Mouse (Mus musculus) thymus, adult 2 months (tissue): ENCODE results near the gene H2-Ab1. TPM values are rescaled to one million over a fixed set of nuclear protein-coding genes. Genes with fewer than 3 reads are reported as not detected.

Experiments
- DNase-seq: peaks from one replicate; pipeline ENCODE4 v3.0.0; 2021
- H3K27ac ChIP-seq: fragments of 200-500 bp; 2 replicates; pipeline ENCODE4 v1.5.1; 2012; ENCODE audit warnings: low read length, control low read depth; ENCODE audit not compliant: control insufficient read depth, insufficient read depth
- H3K27me3 ChIP-seq: fragments of 200-500 bp; 2 replicates; pipeline ENCODE4 v1.6.1; 2012; ENCODE audit warnings: mild to moderate bottlenecking, low read length, moderate library complexity, mixed read lengths; ENCODE audit not compliant: control insufficient read depth, insufficient read depth
- H3K36me3 ChIP-seq: fragments of 200-500 bp; 2 replicates; pipeline ENCODE4 v1.6.1; 2012; ENCODE audit warnings: mild to moderate bottlenecking, low read length, moderate library complexity; ENCODE audit not compliant: control insufficient read depth, insufficient read depth
- H3K4me1 ChIP-seq: fragments of 200-500 bp; replicated peaks from 2 replicates; pipeline ENCODE4 v1.6.1; 2012; ENCODE audit warnings: low read length; ENCODE audit not compliant: control insufficient read depth, insufficient read depth
- H3K4me3 ChIP-seq: fragments of 200-500 bp; 2 replicates; pipeline ENCODE4 v1.5.1; 2012; ENCODE audit warnings: mild to moderate bottlenecking, low read length, control low read depth, moderate library complexity; ENCODE audit not compliant: control insufficient read depth, insufficient read depth
- CTCF ChIP-seq: fragments of 200-500 bp; IDR thresholded peaks from 2 replicates; pipeline ENCODE4 v1.5.1; 2012; ENCODE audit warnings: mild to moderate bottlenecking, control low read depth, low read length, moderate library complexity, borderline replicate concordance; ENCODE audit not compliant: control insufficient read depth, poor library complexity, insufficient read depth; ENCODE audit errors: extremely low read depth
- POLR2A ChIP-seq: fragments of 200-500 bp; IDR thresholded peaks from 2 replicates; pipeline ENCODE4 v1.6.1; 2012; ENCODE audit warnings: mild to moderate bottlenecking, low read length, control low read depth, moderate library complexity; ENCODE audit not compliant: control insufficient read depth, poor library complexity, insufficient read depth; ENCODE audit errors: extremely low read depth
- WGBS: fragments of 180-500 bp; shearing (Covaris S2); methylation state at CpG from one replicate; pipeline ENCODE4 v1.1.7; 2018; 5-methylcytosine and 5-hydroxymethylcytosine counted together
- polyA plus RNA-seq: library from polyadenylated mRNA; depleted of rRNA; stranded (reverse); fragments of >200 nt; gene quantifications from 2 replicates; pipeline ENCODE4 v1.2.3, GENCODE M21; 2012

Gene H2-Ab1
- polyA plus RNA-seq, 1 experiment = 4,004 TPM

DNA sequence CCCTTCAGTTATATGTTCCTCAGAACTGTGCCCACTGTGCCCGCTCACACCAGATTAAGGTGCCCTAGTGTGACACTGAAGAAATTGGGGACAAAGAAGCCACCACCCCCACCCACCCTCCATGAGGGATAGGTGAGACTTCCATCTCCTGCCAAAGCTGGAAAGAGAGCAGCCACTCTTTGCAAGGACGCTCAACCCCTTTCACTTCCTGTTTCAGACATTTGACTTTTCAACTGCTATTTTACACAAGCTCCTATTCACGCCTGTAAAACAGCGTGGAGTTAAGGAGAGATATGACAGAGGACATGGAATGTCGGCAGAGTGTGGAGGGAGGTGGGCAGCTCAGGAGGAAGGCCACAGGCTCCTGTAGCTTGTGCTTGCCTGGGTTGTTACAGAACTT lies 29.0 kb downstream of the H2-Ab1 start:
- no peak for DNase-seq
- Histone ChIP-seq H3K36me3 (no peaks in the 10 kb centered on the region), H3K4me3 (peak overlapping the region; percentile 17; the same call in 1 of the 2 replicates), H3K27ac (peak overlapping the region; percentile 69; the same call in 1 of the 2 replicates), H3K27me3 (no peaks in the 10 kb centered on the region), H3K4me1 (no peaks in the 10 kb centered on the region)
- 73% methylated on average over 5 of the region's 5 CpGs for WGBS
- TF ChIP-seq POLR2A (no peak), CTCF (no peak)

DNA sequence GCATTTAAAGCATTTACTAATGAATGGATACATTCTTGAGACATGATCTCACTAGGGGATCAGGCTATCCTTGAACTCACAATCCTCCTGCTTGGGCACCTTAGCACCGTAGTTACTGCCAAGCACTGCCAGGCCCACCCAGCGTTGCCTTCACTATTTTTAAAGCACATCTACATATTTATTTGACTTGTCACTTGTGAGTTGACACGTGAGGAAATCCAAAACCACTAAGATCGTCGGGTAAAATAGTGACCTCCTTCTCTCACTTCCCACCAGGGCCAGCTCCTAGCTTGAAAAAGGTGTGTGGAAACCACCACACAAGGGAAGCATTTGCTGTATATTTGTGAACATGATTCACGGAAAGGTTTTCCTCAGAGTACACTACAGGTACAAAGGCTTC lies 29.5 kb downstream of the H2-Ab1 start:
- Histone ChIP-seq H3K27me3 (no peaks in the 10 kb centered on the region), H3K27ac (peak overlapping the region; percentile 69; the same call in 1 of the 2 replicates), H3K36me3 (no peaks in the 10 kb centered on the region), H3K4me3 (no peak overlapping the region), H3K4me1 (no peaks in the 10 kb centered on the region)
- 45% methylated on average over 6 of the region's 6 CpGs for WGBS
- DNase-seq = no peak
- TF ChIP-seq CTCF (no peak), POLR2A (no peak)

DNA sequence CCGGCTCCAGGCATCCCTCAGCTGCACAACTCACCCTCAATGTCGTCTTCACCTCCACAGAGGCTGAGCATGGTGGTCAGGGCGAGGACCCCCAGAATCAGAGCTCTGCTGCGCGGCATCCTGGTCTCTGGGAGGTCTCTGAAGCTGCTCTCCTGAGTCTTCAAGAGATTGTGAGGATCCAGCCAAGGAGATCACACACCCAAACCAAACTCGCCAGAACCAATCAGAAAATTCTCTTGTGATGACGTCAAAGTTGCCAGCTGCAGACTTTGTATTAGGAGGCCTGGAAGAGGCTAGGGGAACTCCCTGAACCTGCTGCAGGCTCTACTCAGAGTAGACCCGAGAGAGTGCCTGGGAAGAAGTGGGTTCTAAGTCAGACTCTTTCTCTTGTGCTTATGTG lies 30.2 kb downstream of the H2-Ab1 start, which contains the start of gene H2-Aa:
H2-Aa (minus strand) TSS at position 176 of the 400 bp plus-strand sequence.
- peak within 1 kb of the TSS; percentile 24 for H3K4me3 ChIP-seq
- TF ChIP-seq CTCF (no peak), POLR2A (no peak)
- 32% methylated on average over 8 of the region's 8 CpGs for WGBS
- peak within 1 kb of the TSS; percentile 69 for H3K27ac ChIP-seq
- H3K36me3 ChIP-seq = no peaks in the 10 kb centered on the region
- no peaks in the 10 kb centered on the region for H3K4me1 ChIP-seq
- peak; percentile 84 for DNase-seq
- H3K27me3 ChIP-seq = no peaks in the 10 kb centered on the region

DNA sequence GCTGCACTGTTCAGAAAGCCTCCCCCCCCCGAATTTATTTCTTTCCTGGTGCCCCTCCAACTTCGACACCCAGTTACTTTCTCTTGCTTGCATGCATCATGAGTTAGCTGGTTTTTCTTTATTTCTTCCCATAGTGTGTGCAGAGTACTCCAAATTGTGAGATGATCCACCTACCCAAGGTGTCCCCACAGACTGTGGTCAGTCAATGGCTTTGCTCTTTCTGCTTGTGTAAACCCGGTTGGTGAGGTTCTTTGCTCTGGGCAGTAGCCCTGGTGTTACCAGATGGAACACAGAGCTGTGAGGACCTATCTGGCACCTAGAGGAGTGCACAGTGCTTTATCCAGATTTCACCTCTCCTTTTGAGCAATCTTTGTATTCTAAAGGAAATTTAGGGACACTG lies 30.6 kb downstream of the H2-Ab1 start:
- Histone ChIP-seq H3K4me3 (no peak overlapping the region), H3K27me3 (no peaks in the 10 kb centered on the region), H3K36me3 (no peaks in the 10 kb centered on the region), H3K4me1 (no peaks in the 10 kb centered on the region), H3K27ac (peak overlapping the region; percentile 16; the same call in 1 of the 2 replicates)
- no peak for TF ChIP-seq CTCF
- TF ChIP-seq POLR2A = no peak
- no peak for DNase-seq
- WGBS = 87% methylated on average over 3 of the region's 3 CpGs

DNA sequence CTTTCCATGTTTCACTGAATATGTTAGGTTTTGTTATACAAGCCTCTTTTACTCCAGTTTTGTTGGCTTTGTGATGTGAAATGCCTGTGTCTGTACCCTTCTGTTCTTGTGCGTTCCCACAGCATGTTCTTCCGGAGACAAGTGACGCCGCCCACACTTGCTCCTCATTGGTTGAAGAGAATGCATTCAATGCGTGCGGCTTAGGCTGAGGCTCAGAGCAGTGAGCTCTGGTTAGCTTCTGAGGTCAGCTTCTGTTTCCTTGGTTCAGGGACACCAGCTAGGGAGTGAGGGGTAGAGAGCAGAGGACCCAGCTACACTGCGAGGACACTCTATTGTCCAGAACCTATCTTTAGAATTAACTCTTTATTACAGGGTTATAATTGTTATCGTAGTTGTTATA lies 34.1 kb downstream of the H2-Ab1 start:
- DNase-seq = peak; percentile 80
- Histone ChIP-seq H3K27me3 (no peaks in the 10 kb centered on the region), H3K4me1 (0 out of 2 replicates have a peak, but pooled peaks cover 3% of the 10 kb centered on the region), H3K36me3 (no peaks in the 10 kb centered on the region), H3K4me3 (no peak overlapping the region), H3K27ac (no peak overlapping the region)
- TF ChIP-seq POLR2A (no peak), CTCF (no peak)
- WGBS = 19% methylated on average over 8 of the region's 8 CpGs

DNA sequence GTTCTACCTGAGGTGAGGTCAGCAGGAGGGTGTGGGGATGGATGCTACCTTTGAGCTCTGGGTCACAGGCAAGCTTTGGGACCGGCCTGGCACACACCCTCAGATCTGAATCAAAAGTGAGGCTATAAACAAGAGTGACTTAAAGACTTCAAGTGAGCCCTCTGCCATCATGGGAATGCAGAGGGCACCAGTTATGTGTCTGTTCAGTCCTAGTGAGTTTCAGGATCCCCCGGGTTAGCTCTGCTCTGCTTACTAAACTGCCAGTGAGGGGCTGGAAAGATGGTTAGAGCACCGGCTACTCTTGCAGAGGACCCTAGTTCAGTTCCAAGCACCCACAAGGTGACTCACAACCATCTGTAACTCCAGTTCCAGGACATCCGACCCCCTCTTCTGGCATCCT lies 35.1 kb downstream of the H2-Ab1 start:
- no peak overlapping the region for H3K27ac ChIP-seq
- 99% methylated on average over 4 of the region's 4 CpGs for WGBS

DNA sequence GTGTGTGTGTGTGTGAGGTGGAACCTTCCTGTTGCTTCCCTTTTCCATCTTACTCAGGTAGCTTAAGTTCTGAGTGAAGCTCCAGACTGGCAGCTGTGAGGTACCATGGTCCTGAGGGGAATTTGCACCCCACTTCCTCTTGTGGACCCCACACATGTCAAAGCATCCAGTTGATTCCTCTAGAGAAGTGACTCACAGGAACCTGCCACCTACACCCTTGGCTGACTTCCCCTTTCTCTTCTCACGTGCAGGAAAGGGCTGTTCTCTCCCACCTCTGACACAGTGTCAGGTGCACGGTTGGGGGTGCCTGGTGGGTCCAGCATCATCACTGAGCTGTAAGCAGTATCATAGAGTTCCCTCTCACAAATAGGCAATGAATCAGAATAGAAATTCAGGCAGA lies 36.0 kb downstream of the H2-Ab1 start:
- WGBS = 0% methylated on average over 2 of the region's 2 CpGs
- TF ChIP-seq POLR2A = no peak
- no peak for TF ChIP-seq CTCF
- no peak overlapping the region; the same call in 1 of the 2 replicates for H3K27ac ChIP-seq
- 0 out of 2 replicates have a peak, but pooled peaks cover 3% of the 10 kb centered on the region for H3K4me1 ChIP-seq
- H3K4me3 ChIP-seq = no peak overlapping the region
- no peak for DNase-seq
- H3K27me3 ChIP-seq = no peaks in the 10 kb centered on the region
- no peaks in the 10 kb centered on the region for H3K36me3 ChIP-seq

More for the DNA sequence above, 35.1 kb downstream of the H2-Ab1 start:
- Histone ChIP-seq H3K27me3 (no peaks in the 10 kb centered on the region), H3K4me1 (0 out of 2 replicates have a peak, but pooled peaks cover 3% of the 10 kb centered on the region), H3K4me3 (no peak overlapping the region), H3K36me3 (no peaks in the 10 kb centered on the region)
- TF ChIP-seq POLR2A (no peak), CTCF (no peak)
- DNase-seq = no peak
